Mouse (Mus musculus) ES-Bruce4 (cell line): ENCODE data around the gene Ptprt. TPM values are rescaled to one million over a fixed set of nuclear protein-coding genes. Genes with fewer than 3 reads are reported as not detected.

ENCODE experiments used
- H3K27ac ChIP-seq: 2 replicates; pipeline ENCODE4 v1.5.1; 2012; ENCODE audit warnings: low read length, inconsistent platforms; ENCODE audit not compliant: insufficient read depth
- H3K27me3 ChIP-seq: 2 replicates; pipeline ENCODE4 v1.6.1; 2012; ENCODE audit warnings: mild to moderate bottlenecking, low read length, inconsistent platforms; ENCODE audit not compliant: control insufficient read depth, poor library complexity, insufficient read depth, severe bottlenecking
- H3K36me3 ChIP-seq: 2 replicates; pipeline ENCODE4 v1.6.1; 2012; ENCODE audit warnings: inconsistent platforms, mild to moderate bottlenecking, low read length, moderate library complexity; ENCODE audit not compliant: control insufficient read depth, poor library complexity, insufficient read depth, severe bottlenecking
- H3K4me1 ChIP-seq: one replicate; pipeline ENCODE4 v1.8.1; 2011; ENCODE audit warnings: low read length; ENCODE audit not compliant: control insufficient read depth, insufficient read depth
- H3K4me3 ChIP-seq: 2 replicates; pipeline ENCODE4 v1.5.1; 2011; ENCODE audit warnings: low read depth, mild to moderate bottlenecking, low read length
- H3K9ac ChIP-seq: 2 replicates; pipeline ENCODE4 v1.6.1; 2012; ENCODE audit warnings: low read depth, mild to moderate bottlenecking, inconsistent platforms; ENCODE audit not compliant: poor library complexity, severe bottlenecking
- H3K9me3 ChIP-seq: replicated peaks from 2 replicates; pipeline ENCODE4 v1.6.1; 2012; ENCODE audit warnings: mild to moderate bottlenecking, low read length, inconsistent platforms; ENCODE audit not compliant: control insufficient read depth, poor library complexity, insufficient read depth, severe bottlenecking
- CTCF ChIP-seq: IDR thresholded peaks from one replicate; pipeline ENCODE4 v1.8.1; 2011; ENCODE audit warnings: low read depth, low read length
- EP300 ChIP-seq: IDR thresholded peaks from 2 replicates; pipeline ENCODE4 v1.6.1; 2011; ENCODE audit warnings: low read depth, low read length; ENCODE audit not compliant: insufficient read depth
- POLR2A ChIP-seq: IDR thresholded peaks from one replicate; pipeline ENCODE4 v1.8.1; 2011; ENCODE audit warnings: low read length; ENCODE audit not compliant: insufficient read depth
- polyA plus RNA-seq: library from polyadenylated mRNA; stranded (reverse); fragments of >200 nt; gene quantifications from 2 replicates; pipeline ENCODE4 v1.2.4, GENCODE M21; 2011; ENCODE audit warnings: low read depth; ENCODE audit not compliant: missing spikeins, insufficient read depth, insufficient read length

Gene Ptprt
- polyA plus RNA-seq, 1 experiment: 5.1 TPM

GRCm38 (mm10) chr2:162657541-162657940 lies 3.4 kb downstream of the Ptprt start:
- no peaks in the 10 kb centered on the region for H3K36me3 ChIP-seq
- no peaks in the 10 kb centered on the region for H3K4me1 ChIP-seq
- H3K9me3 ChIP-seq: no peaks in the 10 kb centered on the region
- H3K4me3 ChIP-seq: no peak overlapping the region
- peaks cover 18% of the 10 kb centered on the region for H3K27me3 ChIP-seq
- no peak overlapping the region for H3K9ac ChIP-seq
- TF ChIP-seq POLR2A: no peak
- TF ChIP-seq EP300: no peak
- TF ChIP-seq CTCF: no peak
- no peak overlapping the region for H3K27ac ChIP-seq

GRCm38 (mm10) chr2:162654416-162654815 lies 6.5 kb downstream of the Ptprt start:
- Histone ChIP-seq H3K4me3 (no peak overlapping the region), H3K27me3 (peaks cover under 1% of the 10 kb centered on the region; the same call in 1 of the 2 replicates)
- no peak for TF ChIP-seq CTCF
- no peak for TF ChIP-seq POLR2A
- TF ChIP-seq EP300: no peak

GRCm38 (mm10) chr2:162638676-162639075 lies 22.3 kb downstream of the Ptprt start:
- no peaks in the 10 kb centered on the region for H3K4me1 ChIP-seq
- no peaks in the 10 kb centered on the region for H3K9me3 ChIP-seq
- H3K4me3 ChIP-seq: no peak overlapping the region
- H3K27me3 ChIP-seq: no peaks in the 10 kb centered on the region
- no peaks in the 10 kb centered on the region for H3K36me3 ChIP-seq
- H3K27ac ChIP-seq: no peak overlapping the region
- no peak for TF ChIP-seq EP300
- no peak for TF ChIP-seq POLR2A
- no peak for TF ChIP-seq CTCF
- no peak overlapping the region for H3K9ac ChIP-seq

More at GRCm38 (mm10) chr2:162654416-162654815, 6.5 kb downstream of the Ptprt start:
- Histone ChIP-seq H3K9ac (no peak overlapping the region), H3K27ac (no peak overlapping the region), H3K9me3 (no peaks in the 10 kb centered on the region), H3K36me3 (no peaks in the 10 kb centered on the region), H3K4me1 (no peaks in the 10 kb centered on the region)

GRCm38 (mm10) chr2:162637537-162637936 lies 23.4 kb downstream of the Ptprt start:
- Histone ChIP-seq H3K27me3 (no peaks in the 10 kb centered on the region), H3K9ac (no peak overlapping the region), H3K36me3 (no peaks in the 10 kb centered on the region), H3K27ac (no peak overlapping the region), H3K9me3 (no peaks in the 10 kb centered on the region), H3K4me3 (no peak overlapping the region), H3K4me1 (no peaks in the 10 kb centered on the region)
- TF ChIP-seq CTCF (no peak), EP300 (no peak), POLR2A (no peak)

GRCm38 (mm10) chr2:162636387-162637009 lies 24.4 kb downstream of the Ptprt start:
- Histone ChIP-seq H3K9me3 (no peaks in the 10 kb centered on the region), H3K36me3 (no peaks in the 10 kb centered on the region), H3K27me3 (no peaks in the 10 kb centered on the region), H3K4me3 (no peak overlapping the region), H3K9ac (no peak overlapping the region), H3K4me1 (no peaks in the 10 kb centered on the region), H3K27ac (no peak overlapping the region)
- TF ChIP-seq CTCF (no peak), POLR2A (no peak), EP300 (no peak)

GRCm38 (mm10) chr2:162634901-162635300 lies 26.0 kb downstream of the Ptprt start:
- TF ChIP-seq EP300: no peak
- Histone ChIP-seq H3K9me3 (no peaks in the 10 kb centered on the region), H3K27me3 (no peaks in the 10 kb centered on the region), H3K9ac (no peak overlapping the region), H3K4me3 (no peak overlapping the region), H3K36me3 (no peaks in the 10 kb centered on the region), H3K4me1 (no peaks in the 10 kb centered on the region), H3K27ac (no peak overlapping the region)
